Mouse (Mus musculus): ENCODE data around the gene Gamt. TPM values are rescaled to one million over a fixed set of nuclear protein-coding genes. Genes with fewer than 3 reads are reported as not detected.
A peak's percentile ranks its signal among the peaks of the same experiment; 100 is the strongest.

Gamt gene
- total RNA-seq (2021) = 1 to 10 TPM; 9.0 to 9.3 TPM

GRCm38 (mm10) chr10:80260642-80261584, at the start of gene Gamt, which contains the start of gene Dazap1:
Gene Gamt, minus strand, starts transcription at chr10:80261012.
Gene Dazap1, plus strand, starts transcription at chr10:80261486.
- DNase-seq (ENCODE audit: low spot score) = peak; percentile 96
- intact Hi-C loops (cut with DNase I) = no loop called here

- no peak for DNase-seq (ENCODE audit: low spot score)
- intact Hi-C loops (cut with DNase I) = no loop called here
Observed at GRCm38 (mm10) chr10:80304862-80305261, 44.0 kb upstream of the Gamt start.

- intact Hi-C loops (cut with DNase I) = no loop called here
Observed at GRCm38 (mm10) chr10:80304458-80304857, 43.6 kb upstream of the Gamt start.

GRCm38 (mm10) chr10:80302471-80302881, 41.7 kb upstream of the Gamt start:
- DNase-seq (ENCODE audit: low spot score) = peak; percentile 83
- intact Hi-C loops (cut with DNase I) = no loop called here

More at GRCm38 (mm10) chr10:80304458-80304857, 43.6 kb upstream of the Gamt start:
- no peak for DNase-seq (ENCODE audit: low spot score)

- DNase-seq (ENCODE audit: low spot score) = no peak
- intact Hi-C loops (cut with DNase I) = no loop called here
Observed at GRCm38 (mm10) chr10:80302082-80302355, 41.2 kb upstream of the Gamt start.

GRCm38 (mm10) chr10:80301256-80302081, 40.7 kb upstream of the Gamt start:
- DNase-seq (ENCODE audit: low spot score) = no peak
- intact Hi-C loops (cut with DNase I) = no loop called here

- DNase-seq (ENCODE audit: low spot score) = no peak
- intact Hi-C loops (cut with DNase I) = no loop called here
Observed at GRCm38 (mm10) chr10:80300672-80301181, 39.9 kb upstream of the Gamt start.

GRCm38 (mm10) chr10:80299824-80300223, 39.0 kb upstream of the Gamt start:
- no peak for DNase-seq (ENCODE audit: low spot score)
- intact Hi-C loops (cut with DNase I) = no loop called here

- DNase-seq (ENCODE audit: low spot score) = no peak
- intact Hi-C loops (cut with DNase I) = no loop called here
Observed at GRCm38 (mm10) chr10:80299301-80299700, 38.5 kb upstream of the Gamt start.

- DNase-seq (ENCODE audit: low spot score) = no peak
Observed at GRCm38 (mm10) chr10:80298571-80299281, 37.9 kb upstream of the Gamt start.

GRCm38 (mm10) chr10:80297526-80298133, 36.8 kb upstream of the Gamt start:
- DNase-seq (ENCODE audit: low spot score) = no peak
- intact Hi-C loops (cut with DNase I) = no loop called here

More at GRCm38 (mm10) chr10:80298571-80299281, 37.9 kb upstream of the Gamt start:
- intact Hi-C loops (cut with DNase I) = no loop called here

GRCm38 (mm10) chr10:80296824-80297223, 36.0 kb upstream of the Gamt start:
- intact Hi-C loops (cut with DNase I) = no loop called here
- DNase-seq (ENCODE audit: low spot score) = no peak

- DNase-seq (ENCODE audit: low spot score) = peak; percentile 60
- intact Hi-C loops (cut with DNase I) = loop anchor here (1.0 to 2.0 kb wide), 2 partner anchors 53 to 78 kb away; partner anchors contain the start of gene Adamtsl5
Observed at GRCm38 (mm10) chr10:80295618-80296425, 35.0 kb upstream of the Gamt start, which contains the start of gene Apc2. Gene Apc2, plus strand, starts transcription at chr10:80295977.

- no peak for DNase-seq (ENCODE audit: low spot score)
- intact Hi-C loops (cut with DNase I) = loop anchor here (1.0 to 2.0 kb wide), 2 partner anchors 54 to 79 kb away; partner anchors contain the start of gene Adamtsl5
Observed at GRCm38 (mm10) chr10:80294788-80295303, 34.0 kb upstream of the Gamt start.

- intact Hi-C loops (cut with DNase I) = loop anchor here (2.0 kb wide), 1 partner anchor 54 kb away; the partner anchor contains the start of gene Adamtsl5
- DNase-seq (ENCODE audit: low spot score) = no peak
Observed at GRCm38 (mm10) chr10:80294311-80294710, 33.5 kb upstream of the Gamt start.

GRCm38 (mm10) chr10:80293325-80293724, 32.5 kb upstream of the Gamt start:
- intact Hi-C loops (cut with DNase I) = no loop called here
- no peak for DNase-seq (ENCODE audit: low spot score)

GRCm38 (mm10) chr10:80292251-80293146, 31.7 kb upstream of the Gamt start, which contains the start of gene Rps15:
Gene Rps15, plus strand, starts transcription at chr10:80292453.
- peak; percentile 88 for DNase-seq (ENCODE audit: low spot score)
- intact Hi-C loops (cut with DNase I) = no loop called here
